Mouse (Mus musculus): Measurements from ENCODE around the gene Gabpb1.

DNA sequence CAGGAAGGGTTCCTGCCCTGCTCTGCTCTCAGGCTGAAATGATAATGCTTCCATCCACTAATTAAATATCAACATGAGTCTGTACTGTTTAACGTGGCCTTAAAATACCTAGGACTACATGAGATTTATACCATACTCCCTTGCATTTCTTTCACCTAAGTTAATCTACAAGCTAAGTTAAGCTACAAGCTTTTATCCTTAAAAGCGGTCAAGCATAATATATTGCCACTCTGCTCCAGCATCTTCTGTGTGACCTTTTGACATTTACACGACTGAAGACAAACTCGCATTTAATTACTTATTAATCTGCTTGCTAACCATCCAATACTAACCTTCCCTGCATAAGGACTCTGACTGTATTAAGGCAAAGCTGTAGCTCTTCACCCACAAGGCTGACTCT lies 23.2 kb downstream of the Gabpb1 start:
- TF ChIP-seq CTCF (IDR thresholded peaks at IDR 0.05 in 2 of 3, conservative IDR thresholded peaks at IDR 0.05 in 1 of 3; ENCODE audit: control insufficient read depth in 1 of 3, insufficient read depth in 1 of 3, low read depth in 2 of 3, low read length in 3 of 3, poor library complexity in 1 of 3, severe bottlenecking in 1 of 3) (no peak), POLR2A (IDR thresholded peaks at IDR 0.05; ENCODE audit: control insufficient read depth in 1 of 2, insufficient read depth in 1 of 2, low read depth in 1 of 2, low read length in 2 of 2, poor library complexity in 1 of 2) (no peak), POLR2AphosphoS2 (IDR thresholded peaks at IDR 0.05; ENCODE audit: low read length) (no peak)
